Mouse (Mus musculus) intestine, embryonic 14.5 days (tissue): ENCODE results near the gene Vmac. TPM values are rescaled to one million over a fixed set of nuclear protein-coding genes. Genes with fewer than 3 reads are reported as not detected.

ENCODE experiments used
- ATAC-seq: fragments of 200-750 bp; cut with Nextera tagmentation; replicated peaks from 2 replicates; pipeline ENCODE4 v1.8.0; 2017; ENCODE audit warnings: low read depth, moderate number of reproducible peaks, moderate TSS enrichment, moderate library complexity; ENCODE audit not compliant: low FRiP score, low TSS enrichment
- DNase-seq: peaks from one replicate; pipeline ENCODE4 v3.0.0-alpha.2; 2018; ENCODE audit warnings: low spot score
- H3K27ac ChIP-seq: fragments of 300-500 bp; sonication (generic); 2 replicates; pipeline ENCODE4 v1.5.1; 2014; ENCODE audit warnings: low read depth, mild to moderate bottlenecking, control low read depth
- H3K27me3 ChIP-seq: fragments of 300-500 bp; sonication (generic); replicated peaks from 2 replicates; pipeline ENCODE4 v1.6.1; 2014; ENCODE audit warnings: low read length, control low read depth; ENCODE audit not compliant: control insufficient read depth, insufficient read depth
- H3K36me3 ChIP-seq: fragments of 300-500 bp; sonication (generic); 2 replicates; pipeline ENCODE4 v1.6.1; 2014; ENCODE audit warnings: low read length, control low read depth; ENCODE audit not compliant: control insufficient read depth, insufficient read depth
- H3K4me1 ChIP-seq: fragments of 300-500 bp; sonication (generic); replicated peaks from 2 replicates; pipeline ENCODE4 v1.6.1; 2014; ENCODE audit warnings: low read length, control low read depth, mixed read lengths; ENCODE audit not compliant: control insufficient read depth, insufficient read depth
- H3K4me2 ChIP-seq: fragments of 300-500 bp; sonication (generic); 2 replicates; pipeline ENCODE4 v1.6.1; 2014; ENCODE audit warnings: low read length
- H3K4me3 ChIP-seq: fragments of 300-500 bp; sonication (generic); 2 replicates; pipeline ENCODE4 v1.5.1; 2014; ENCODE audit warnings: low read depth, low read length, control low read depth, mixed read lengths
- H3K9ac ChIP-seq: fragments of 300-500 bp; sonication (generic); 2 replicates; pipeline ENCODE4 v1.6.1; 2014; ENCODE audit warnings: mild to moderate bottlenecking, low read length
- H3K9me3 ChIP-seq: fragments of 300-500 bp; sonication (generic); 2 replicates; pipeline ENCODE4 v1.6.1; 2016; ENCODE audit warnings: low read length, control low read depth; ENCODE audit not compliant: control insufficient read depth
- WGBS: fragments of 180-500 bp; shearing (Covaris S2); extraction: QIAGEN DNeasy Blood & Tissue Kit; methylation state at CpG from one replicate; pipeline ENCODE4 v1.1.7; 2014; 5-methylcytosine and 5-hydroxymethylcytosine counted together
- polyA plus RNA-seq: library from polyadenylated mRNA; unstranded; fragments of >200 nt; fragmentation: Nextera tagmentation; extraction: Ambion mirVana; gene quantifications from 2 replicates; pipeline ENCODE4 v1.2.1, GENCODE M21; 2014

The Vmac gene
- polyA plus RNA-seq, 1 experiment from 2014 or later, result 21.3 TPM

GRCm38 (mm10) chr17:56728117-56728516, 10.3 kb upstream of the Vmac start:
- Histone ChIP-seq H3K27me3 (no peaks in the 10 kb centered on the region), H3K36me3 (peaks cover 10% of the 10 kb centered on the region), H3K4me2 (peak overlapping the region; percentile 18; the same call in 1 of the 2 replicates), H3K27ac (no peak overlapping the region; the same call in 1 of the 2 replicates), H3K4me3 (no peak overlapping the region), H3K9ac (0 out of 2 replicates have a peak overlapping the region, but pooled peaks have one; percentile 2), H3K4me1 (peaks cover 21% of the 10 kb centered on the region), H3K9me3 (no peaks in the 10 kb centered on the region)
- ATAC-seq (no peak), DNase-seq (no peak)
- 4% methylated on average over 12 of the region's 12 CpGs for WGBS

- Histone ChIP-seq H3K9me3 (no peaks in the 10 kb centered on the region), H3K9ac (no peak overlapping the region), H3K4me2 (peak overlapping the region; percentile 18; the same call in 1 of the 2 replicates), H3K27me3 (no peaks in the 10 kb centered on the region), H3K36me3 (peaks cover 15% of the 10 kb centered on the region), H3K4me1 (peaks cover 22% of the 10 kb centered on the region), H3K4me3 (no peak overlapping the region), H3K27ac (no peak overlapping the region; the same call in 1 of the 2 replicates)
- 9% methylated on average over 12 of the region's 12 CpGs for WGBS
- peak; percentile 72 for DNase-seq
- ATAC-seq, result peak; percentile 34; the same call in 1 of the 2 replicates
Measured at GRCm38 (mm10) chr17:56727659-56728058, 9.8 kb upstream of the Vmac start.

- Histone ChIP-seq H3K4me1 (peaks cover 25% of the 10 kb centered on the region), H3K27me3 (no peaks in the 10 kb centered on the region), H3K9me3 (no peaks in the 10 kb centered on the region), H3K4me2 (no peak overlapping the region), H3K4me3 (no peak overlapping the region), H3K27ac (no peak overlapping the region; the same call in 1 of the 2 replicates), H3K9ac (no peak overlapping the region), H3K36me3 (peaks cover 20% of the 10 kb centered on the region)
- DNase-seq (no peak), ATAC-seq (no peak; the same call in 1 of the 2 replicates)
- WGBS, result 8% methylated on average over 7 of the region's 7 CpGs
Measured at GRCm38 (mm10) chr17:56727029-56727649, 9.3 kb upstream of the Vmac start.

GRCm38 (mm10) chr17:56723419-56724161, 5.8 kb upstream of the Vmac start:
- H3K9me3 ChIP-seq, result no peaks in the 10 kb centered on the region
- H3K4me3 ChIP-seq, result no peak overlapping the region
- H3K27me3 ChIP-seq, result no peaks in the 10 kb centered on the region
- WGBS, result 77% methylated on average over 11 of the region's 11 CpGs
- peaks cover 29% of the 10 kb centered on the region for H3K4me1 ChIP-seq
- H3K4me2 ChIP-seq, result no peak overlapping the region
- no peak overlapping the region for H3K9ac ChIP-seq
- no peak for ATAC-seq
- H3K36me3 ChIP-seq, result peaks cover 35% of the 10 kb centered on the region
- no peak for DNase-seq
- H3K27ac ChIP-seq, result no peak overlapping the region

- Histone ChIP-seq H3K27me3 (no peaks in the 10 kb centered on the region), H3K4me2 (no peak overlapping the region), H3K9me3 (no peaks in the 10 kb centered on the region), H3K4me1 (peaks cover 23% of the 10 kb centered on the region), H3K4me3 (no peak overlapping the region), H3K9ac (no peak overlapping the region), H3K27ac (no peak overlapping the region), H3K36me3 (peaks cover 35% of the 10 kb centered on the region)
- WGBS, result 32% methylated on average over 5 of the region's 5 CpGs
- ATAC-seq, result no peak
- DNase-seq, result no peak
Measured at GRCm38 (mm10) chr17:56722441-56722840, 4.6 kb upstream of the Vmac start.

- DNase-seq (peak; percentile 99), ATAC-seq (peak; percentile 92)
- Histone ChIP-seq H3K4me3 (peak overlapping the region; percentile 71), H3K9me3 (no peaks in the 10 kb centered on the region), H3K4me1 (peaks cover 17% of the 10 kb centered on the region), H3K36me3 (peaks cover 21% of the 10 kb centered on the region), H3K27me3 (no peaks in the 10 kb centered on the region), H3K27ac (peak overlapping the region; percentile 80), H3K4me2 (peak overlapping the region; percentile 90), H3K9ac (peak overlapping the region; percentile 95)
- under 1% methylated on average over 45 of the region's 55 CpGs for WGBS
Measured at GRCm38 (mm10) chr17:56716655-56717362, 1.0 kb downstream of the Vmac start.

- no peak for DNase-seq
- Histone ChIP-seq H3K9ac (peak overlapping the region; percentile 71), H3K4me2 (peak overlapping the region; percentile 90), H3K4me3 (peak overlapping the region; percentile 71), H3K4me1 (peaks cover 17% of the 10 kb centered on the region), H3K27ac (peak overlapping the region; percentile 34), H3K9me3 (no peaks in the 10 kb centered on the region), H3K36me3 (peaks cover 21% of the 10 kb centered on the region), H3K27me3 (no peaks in the 10 kb centered on the region)
- 25% methylated on average over 22 of the region's 22 CpGs for WGBS
- ATAC-seq, result no peak
Measured at GRCm38 (mm10) chr17:56715914-56716654, 1.7 kb downstream of the Vmac start.

- Histone ChIP-seq H3K4me3 (no peak overlapping the region), H3K36me3 (peaks cover 23% of the 10 kb centered on the region)
- 60% methylated on average over 11 of the region's 11 CpGs for WGBS
Measured at GRCm38 (mm10) chr17:56715360-56715759, 2.5 kb downstream of the Vmac start.

More at GRCm38 (mm10) chr17:56715360-56715759, 2.5 kb downstream of the Vmac start:
- H3K27me3 ChIP-seq, result no peaks in the 10 kb centered on the region
- H3K4me1 ChIP-seq, result peaks cover 17% of the 10 kb centered on the region
- H3K27ac ChIP-seq, result no peak overlapping the region
- H3K9me3 ChIP-seq, result no peaks in the 10 kb centered on the region
- DNase-seq (no peak), ATAC-seq (no peak)
- no peak overlapping the region for H3K9ac ChIP-seq
- no peak overlapping the region for H3K4me2 ChIP-seq
